Mouse (Mus musculus) midbrain, embryonic 14.5 days (tissue): ENCODE measurements around the gene Bcl3. TPM values are rescaled to one million over a fixed set of nuclear protein-coding genes. Genes with fewer than 3 reads are reported as not detected.

Experiments used
- ATAC-seq: fragments of 200-750 bp; cut with Nextera tagmentation; 2 replicates; pipeline ENCODE4 v1.8.0; 2017; ENCODE audit warnings: moderate number of reproducible peaks, moderate library complexity; ENCODE audit not compliant: low FRiP score, low TSS enrichment
- DNase-seq: peaks from one replicate; pipeline ENCODE4 v3.0.0-alpha.2; 2015
- H3K27ac ChIP-seq: fragments of 300-500 bp; sonication (generic); replicated peaks from 2 replicates; pipeline ENCODE4 v1.5.1; 2014; ENCODE audit warnings: mild to moderate bottlenecking, low read depth, low read length, moderate library complexity
- H3K27me3 ChIP-seq: fragments of 300-500 bp; sonication (generic); 2 replicates; pipeline ENCODE4 v1.6.1; 2014; ENCODE audit warnings: low read length, control low read depth, mixed read lengths; ENCODE audit not compliant: control insufficient read depth, insufficient read depth
- H3K36me3 ChIP-seq: fragments of 300-500 bp; sonication (generic); 2 replicates; pipeline ENCODE4 v1.6.1; 2014; ENCODE audit warnings: low read length, control low read depth; ENCODE audit not compliant: control insufficient read depth, insufficient read depth
- H3K4me1 ChIP-seq: fragments of 300-500 bp; sonication (generic); 2 replicates; pipeline ENCODE4 v1.6.1; 2014; ENCODE audit warnings: mild to moderate bottlenecking, antibody characterized with exemption, low read length, control low read depth; ENCODE audit not compliant: control insufficient read depth, insufficient read depth
- H3K4me2 ChIP-seq: fragments of 300-500 bp; sonication (generic); 2 replicates; pipeline ENCODE4 v1.6.1; 2014; ENCODE audit warnings: mild to moderate bottlenecking, low read length, moderate library complexity
- H3K4me3 ChIP-seq: fragments of 300-500 bp; sonication (generic); replicated peaks from 2 replicates; pipeline ENCODE4 v1.5.1; 2014; ENCODE audit warnings: low read depth, low read length
- H3K9ac ChIP-seq: fragments of 300-500 bp; sonication (generic); replicated peaks from 2 replicates; pipeline ENCODE4 v1.6.1; 2014; ENCODE audit warnings: mild to moderate bottlenecking, low read length, moderate library complexity
- H3K9me3 ChIP-seq: fragments of 300-500 bp; sonication (generic); 2 replicates; pipeline ENCODE4 v1.6.1; 2016; ENCODE audit warnings: low read length, control low read depth, mixed read lengths; ENCODE audit not compliant: control insufficient read depth
- WGBS: fragments of 180-500 bp; shearing (Covaris S2); extraction: QIAGEN DNeasy Blood & Tissue Kit; methylation state at CpG from one replicate; pipeline ENCODE4 v1.1.7; 2014; 5-methylcytosine and 5-hydroxymethylcytosine counted together
- polyA plus RNA-seq: library from polyadenylated mRNA; unstranded; fragments of >200 nt; fragmentation: Nextera tagmentation; extraction: Ambion mirVana; gene quantifications from 2 replicates; pipeline ENCODE4 v1.2.1, GENCODE M21; 2014

Bcl3 gene
- polyA plus RNA-seq, 1 experiment from 2014 or later: 1.2 TPM

DNA sequence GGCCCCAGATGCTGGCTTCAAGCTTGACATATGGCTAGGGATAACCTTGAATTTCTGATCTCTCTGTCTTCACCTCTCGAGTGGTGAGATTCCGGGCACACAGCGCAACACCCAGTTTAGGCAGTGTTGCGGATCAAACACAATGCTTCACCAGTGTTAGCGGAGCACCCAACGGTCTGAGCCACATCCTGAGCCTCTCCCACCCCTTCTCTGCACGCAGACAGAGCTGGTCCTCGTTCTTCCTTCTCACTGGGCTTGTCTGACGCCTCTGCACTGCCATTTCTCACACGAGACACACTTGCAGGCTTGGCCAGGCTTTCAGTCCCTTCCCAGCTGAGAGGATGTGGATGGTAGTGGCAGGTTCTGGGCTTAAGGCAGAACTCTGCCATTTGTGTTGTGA is 37.2 kb upstream of the Bcl3 start:
- no peaks in the 10 kb centered on the region for H3K36me3 ChIP-seq
- no peak overlapping the region for H3K4me3 ChIP-seq
- no peak overlapping the region for H3K9ac ChIP-seq
- ATAC-seq (no peak), DNase-seq (no peak)
- WGBS: 77% methylated on average over 10 of the region's 10 CpGs
- H3K4me2 ChIP-seq: no peak overlapping the region
- H3K27ac ChIP-seq: no peak overlapping the region
- H3K9me3 ChIP-seq: no peaks in the 10 kb centered on the region
- no peaks in the 10 kb centered on the region for H3K4me1 ChIP-seq
- no peaks in the 10 kb centered on the region for H3K27me3 ChIP-seq

DNA sequence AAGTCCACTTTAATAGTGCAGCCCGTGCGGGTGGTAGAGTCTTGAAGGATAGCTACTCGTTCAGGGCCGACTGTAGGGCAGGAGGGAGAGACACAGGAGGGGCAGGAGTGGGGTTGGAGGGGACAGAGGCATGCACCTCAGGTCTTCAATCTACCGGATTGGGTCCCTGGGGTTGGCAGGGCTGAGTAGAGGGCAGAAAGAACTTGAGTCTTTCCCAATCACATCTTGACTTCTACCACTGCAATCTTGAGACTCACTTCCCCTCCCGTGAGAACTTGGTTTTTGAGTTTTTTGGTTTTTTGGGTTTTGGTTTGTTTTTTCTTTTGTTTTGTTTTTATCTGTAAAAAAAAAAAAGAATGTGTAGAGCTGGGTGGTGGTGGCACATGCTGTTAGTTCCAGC is 33.7 kb upstream of the Bcl3 start:
- no peak for DNase-seq
- Histone ChIP-seq H3K4me2 (no peak overlapping the region), H3K27ac (no peak overlapping the region), H3K4me1 (0 out of 2 replicates have a peak, but pooled peaks cover 4% of the 10 kb centered on the region), H3K9me3 (no peaks in the 10 kb centered on the region), H3K27me3 (no peaks in the 10 kb centered on the region), H3K36me3 (no peaks in the 10 kb centered on the region), H3K4me3 (no peak overlapping the region), H3K9ac (no peak overlapping the region)
- 91% methylated on average over 6 of the region's 6 CpGs for WGBS
- no peak for ATAC-seq

DNA sequence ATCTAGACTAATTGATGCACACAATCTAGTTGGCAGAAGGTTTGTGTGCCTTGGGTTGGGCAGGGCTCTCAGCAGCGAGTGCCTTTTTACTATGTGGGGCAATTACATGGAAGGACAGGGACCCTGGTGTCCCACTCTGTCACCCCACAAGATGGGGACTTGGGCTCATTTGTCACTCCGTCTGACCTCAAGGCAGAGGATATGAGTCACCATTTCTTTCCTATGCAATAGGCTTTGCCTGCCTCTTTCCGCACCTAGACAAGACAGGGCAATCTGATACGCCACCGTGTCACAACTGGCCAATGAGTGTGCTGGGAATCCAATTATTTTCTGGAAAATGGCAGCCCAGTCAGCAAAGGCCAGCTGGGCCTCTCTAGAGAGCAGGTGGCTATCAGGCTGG is 33.1 kb upstream of the Bcl3 start:
- Histone ChIP-seq H3K27me3 (no peaks in the 10 kb centered on the region), H3K27ac (no peak overlapping the region), H3K4me1 (0 out of 2 replicates have a peak, but pooled peaks cover 4% of the 10 kb centered on the region), H3K36me3 (no peaks in the 10 kb centered on the region), H3K9me3 (no peaks in the 10 kb centered on the region), H3K4me3 (no peak overlapping the region), H3K9ac (no peak overlapping the region), H3K4me2 (no peak overlapping the region)
- WGBS: 91% methylated on average over 5 of the region's 5 CpGs
- DNase-seq (no peak), ATAC-seq (no peak)

DNA sequence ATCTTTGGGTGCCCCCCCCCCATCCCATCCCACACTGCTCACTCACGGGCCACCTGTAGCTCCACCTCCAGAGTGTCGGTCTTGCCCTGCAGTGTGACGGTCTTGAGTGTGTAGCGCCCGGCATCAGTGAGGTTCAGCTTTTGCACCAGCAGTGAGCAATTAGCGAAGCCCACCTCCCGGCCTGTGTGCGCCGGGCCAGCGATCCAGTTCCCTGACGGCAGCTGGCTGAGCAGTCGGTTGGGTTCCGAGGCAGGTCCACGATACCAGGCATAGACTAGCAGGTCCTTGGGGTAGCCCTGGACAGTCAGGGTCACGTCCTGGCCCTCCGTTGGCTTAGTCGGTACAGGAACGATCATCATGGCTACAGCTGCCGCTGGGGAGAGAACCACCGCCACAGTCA is 31.0 kb upstream of the Bcl3 start:
- DNase-seq (no peak), ATAC-seq (no peak)
- no peak overlapping the region for H3K4me3 ChIP-seq
- 92% methylated on average over 20 of the region's 20 CpGs for WGBS
- no peaks in the 10 kb centered on the region for H3K36me3 ChIP-seq
- 0 out of 2 replicates have a peak, but pooled peaks cover 4% of the 10 kb centered on the region for H3K4me1 ChIP-seq
- H3K27me3 ChIP-seq: no peaks in the 10 kb centered on the region
- no peak overlapping the region for H3K4me2 ChIP-seq
- H3K9ac ChIP-seq: no peak overlapping the region
- H3K9me3 ChIP-seq: no peaks in the 10 kb centered on the region
- H3K27ac ChIP-seq: no peak overlapping the region

DNA sequence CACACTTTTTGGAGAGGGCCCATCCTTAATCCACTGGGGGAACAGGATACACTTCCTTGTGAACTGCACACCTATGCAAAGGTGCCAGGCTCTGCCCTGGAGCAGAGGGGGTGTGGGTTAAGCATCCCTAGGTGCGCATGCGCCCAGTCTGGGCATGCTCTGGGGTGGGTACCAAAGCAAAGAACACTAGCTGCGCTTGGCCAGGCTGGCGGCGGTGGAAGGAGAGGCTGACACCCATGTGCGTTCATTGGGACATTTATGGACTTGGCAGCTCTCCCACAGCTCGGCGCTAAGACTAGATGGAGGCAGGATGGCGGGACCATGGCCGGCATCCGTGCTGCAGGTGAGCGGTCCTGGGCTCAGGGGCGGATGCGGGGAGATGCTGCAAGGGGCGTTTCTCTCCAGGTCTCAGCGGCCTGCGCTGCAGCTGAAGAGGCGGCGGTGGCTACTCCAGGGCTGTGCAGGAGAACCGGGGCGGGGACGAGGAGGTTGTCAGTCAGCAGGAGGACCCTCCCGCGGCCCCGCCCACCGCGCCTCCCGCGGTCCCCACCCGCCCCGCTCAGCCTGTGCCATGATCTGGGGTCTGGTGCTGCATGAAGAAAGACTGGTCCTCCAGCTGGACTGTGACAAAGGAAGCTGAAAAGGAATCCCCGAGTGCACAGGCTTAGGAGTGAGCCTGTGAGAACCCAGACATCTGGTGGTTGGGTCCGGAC is 29.4 kb upstream of the Bcl3 start, which contains the start of gene Gm19345:
Gene Gm19345 (plus strand): TSS at position 146 of the 713 bp plus-strand sequence.
- H3K4me1 ChIP-seq: 0 out of 2 replicates have a peak, but pooled peaks cover 4% of the 10 kb centered on the region
- 2% methylated on average over 33 of the region's 33 CpGs for WGBS
- H3K36me3 ChIP-seq: no peaks in the 10 kb centered on the region
- peak within 1 kb of the TSS; percentile 40 for H3K4me3 ChIP-seq
- peak; percentile 77 for ATAC-seq
- peak within 1 kb of the TSS; percentile 56 for H3K4me2 ChIP-seq
- peak; percentile 81 for DNase-seq
- peak within 1 kb of the TSS; percentile 70 for H3K27ac ChIP-seq
- no peaks in the 10 kb centered on the region for H3K27me3 ChIP-seq
- H3K9ac ChIP-seq: peak within 1 kb of the TSS; percentile 65
- no peaks in the 10 kb centered on the region for H3K9me3 ChIP-seq

DNA sequence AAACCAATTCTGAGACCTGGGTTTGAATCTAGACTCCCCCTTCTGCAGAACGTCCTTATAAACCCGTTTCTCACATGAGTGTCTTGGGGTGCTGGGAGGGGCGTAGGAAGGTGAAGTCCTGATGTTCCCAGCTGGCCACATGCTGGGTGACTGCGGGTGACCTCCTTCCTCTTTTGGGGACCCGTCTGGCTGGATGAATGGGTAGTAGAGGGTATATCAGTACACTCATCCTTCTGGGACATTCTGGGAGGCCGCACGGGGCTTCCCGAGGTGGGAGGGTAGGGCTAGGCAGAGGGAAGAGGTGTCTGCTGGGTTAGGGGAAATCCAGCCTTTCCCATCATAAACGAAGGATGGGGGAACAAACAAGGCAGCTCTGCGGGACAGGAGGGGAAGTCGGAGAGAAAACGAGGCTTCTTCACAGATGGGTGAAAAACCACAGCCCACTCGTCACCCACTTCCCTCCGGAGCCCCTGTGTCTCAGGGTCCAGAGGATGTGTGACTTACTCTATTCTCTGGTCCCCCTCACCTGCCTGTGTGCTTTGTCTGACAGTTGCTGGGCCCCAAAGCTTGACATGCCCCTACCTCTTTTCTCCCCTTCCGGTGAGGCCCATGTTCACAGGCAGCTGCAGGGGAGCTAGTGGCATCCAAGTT is 22.1 kb upstream of the Bcl3 start:
- no peaks in the 10 kb centered on the region for H3K36me3 ChIP-seq
- H3K9ac ChIP-seq: no peak overlapping the region
- H3K4me2 ChIP-seq: no peak overlapping the region
- H3K9me3 ChIP-seq: no peaks in the 10 kb centered on the region
- H3K4me3 ChIP-seq: no peak overlapping the region
- H3K27me3 ChIP-seq: no peaks in the 10 kb centered on the region; the same call in none of the 2 replicates
- H3K27ac ChIP-seq: no peak overlapping the region
- no peak for DNase-seq
- no peak for ATAC-seq
- 66% methylated on average over 15 of the region's 15 CpGs for WGBS
- no peaks in the 10 kb centered on the region for H3K4me1 ChIP-seq

DNA sequence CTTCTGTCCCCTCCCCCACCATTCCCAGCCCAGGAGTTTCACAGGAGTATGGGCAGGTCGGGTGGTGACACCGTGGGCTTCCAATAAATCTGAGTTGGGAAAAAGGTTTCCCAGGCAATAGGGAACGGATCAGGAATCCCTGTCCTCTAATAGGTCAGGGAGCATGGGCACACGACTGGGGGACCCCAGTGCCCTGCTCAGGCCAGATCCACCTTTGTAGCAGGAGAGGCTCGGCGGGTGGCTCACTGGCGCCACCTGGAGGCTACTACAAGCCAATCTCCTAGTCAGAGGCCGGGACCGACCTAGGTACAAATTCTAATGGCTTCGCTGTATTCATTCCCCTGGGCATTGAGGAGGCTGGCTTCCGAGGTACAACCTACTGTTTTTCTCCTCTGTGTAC is 21.0 kb upstream of the Bcl3 start:
- WGBS: 3% methylated on average over 11 of the region's 11 CpGs

DNA sequence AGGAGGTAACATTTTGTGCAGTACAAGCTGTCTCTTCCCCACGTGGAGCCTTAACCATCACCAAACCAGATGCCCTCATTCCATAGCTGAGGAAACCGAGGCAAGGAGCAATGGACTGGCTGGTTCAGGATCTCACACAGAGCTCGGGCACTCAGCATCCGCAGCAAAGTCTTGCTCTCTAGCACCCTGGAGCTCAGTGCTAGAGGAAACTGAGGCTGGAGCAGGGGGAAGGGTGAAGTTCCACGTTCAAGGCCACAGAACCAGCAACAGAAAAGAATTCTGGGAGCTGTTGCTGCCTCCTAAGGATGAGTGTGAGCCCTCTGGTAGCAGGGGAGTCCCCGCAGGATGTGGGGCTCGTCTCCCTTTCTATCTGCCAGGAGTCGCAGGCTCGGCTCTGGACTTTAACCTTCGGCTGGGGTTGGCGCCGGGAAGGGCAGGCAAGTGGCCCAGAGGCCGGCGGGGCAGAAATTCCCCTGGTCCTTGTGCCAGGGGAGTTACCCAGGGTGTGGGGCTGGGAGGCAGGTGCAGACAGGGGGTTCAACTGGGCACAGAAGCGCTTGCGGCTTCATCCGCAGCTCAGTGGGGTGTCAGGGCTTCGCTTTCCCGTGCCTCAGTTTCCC is 20.4 kb upstream of the Bcl3 start:
- H3K4me3 ChIP-seq: no peak overlapping the region
- H3K4me2 ChIP-seq: no peak overlapping the region
- H3K27me3 ChIP-seq: no peaks in the 10 kb centered on the region; the same call in none of the 2 replicates
- no peak overlapping the region for H3K27ac ChIP-seq
- no peaks in the 10 kb centered on the region for H3K9me3 ChIP-seq
- no peak overlapping the region for H3K9ac ChIP-seq
- H3K36me3 ChIP-seq: no peaks in the 10 kb centered on the region
- H3K4me1 ChIP-seq: no peaks in the 10 kb centered on the region
- no peak for ATAC-seq
- WGBS: 28% methylated on average over 19 of the region's 19 CpGs
- DNase-seq: no peak

More for the DNA sequence above, 21.0 kb upstream of the Bcl3 start:
- no peaks in the 10 kb centered on the region for H3K9me3 ChIP-seq
- no peak overlapping the region for H3K27ac ChIP-seq
- no peak overlapping the region for H3K4me2 ChIP-seq
- no peak overlapping the region for H3K9ac ChIP-seq
- peak; percentile 77 for DNase-seq
- H3K27me3 ChIP-seq: no peaks in the 10 kb centered on the region; the same call in none of the 2 replicates
- no peak; the same call in 1 of the 2 replicates for ATAC-seq
- H3K4me3 ChIP-seq: no peak overlapping the region
- H3K36me3 ChIP-seq: no peaks in the 10 kb centered on the region
- no peaks in the 10 kb centered on the region for H3K4me1 ChIP-seq
